Mouse (Mus musculus): ENCODE data around the gene Magi1. TPM values are rescaled to one million over a fixed set of nuclear protein-coding genes. Genes with fewer than 3 reads are reported as not detected.

Gene Magi1
- polyA plus RNA-seq, 1 experiment from 2014 or later: 6.2 TPM

DNA sequence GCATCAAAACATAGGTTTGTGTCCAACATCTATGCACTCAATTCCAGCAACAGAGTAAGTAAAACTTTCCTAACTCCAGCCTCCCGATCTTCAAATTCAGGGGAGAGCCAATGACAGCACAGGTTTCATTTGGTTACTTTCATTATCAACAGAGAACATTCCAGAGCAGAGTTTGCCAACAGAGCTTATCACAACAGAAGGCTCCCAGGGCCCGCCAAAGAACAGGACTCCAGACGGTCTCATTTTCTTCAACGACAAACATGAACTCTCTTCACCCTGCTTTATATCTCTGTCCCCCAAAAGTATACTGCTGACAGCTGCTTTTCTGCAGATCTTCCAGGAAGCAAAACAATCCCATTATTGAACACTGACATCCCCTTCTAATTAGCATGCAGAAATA is 481.3 kb downstream of the Magi1 start:
- no peak for TF ChIP-seq CTCF (IDR thresholded peaks at IDR 0.05; ENCODE audit: low read depth)
- no peaks in the 10 kb centered on the region for H3K4me1 ChIP-seq (replicated peaks; ENCODE audit: insufficient read depth, low read length)
- H3K9me3 ChIP-seq (replicated peaks; ENCODE audit: low read length): no peaks in the 10 kb centered on the region
- no peaks in the 10 kb centered on the region for H3K36me3 ChIP-seq (ENCODE audit: insufficient read depth, low read length)
- H3K4me3 ChIP-seq (replicated peaks; ENCODE audit: low read depth, low read length): no peak overlapping the region
- no peaks in the 10 kb centered on the region for H3K27me3 ChIP-seq (ENCODE audit: insufficient read depth, low read length)
- H3K9ac ChIP-seq (ENCODE audit: low read depth, low read length): no peak overlapping the region
- DNase-seq (ENCODE audit: low spot score) (peak; percentile 72), ATAC-seq (replicated peaks; ENCODE audit: low FRiP score, low read depth) (no peak)
- no peak overlapping the region for H3K4me2 ChIP-seq (ENCODE audit: low read length)
- WGBS: 36% methylated on average over 4 of the region's 4 CpGs
- no peak overlapping the region for H3K27ac ChIP-seq

DNA sequence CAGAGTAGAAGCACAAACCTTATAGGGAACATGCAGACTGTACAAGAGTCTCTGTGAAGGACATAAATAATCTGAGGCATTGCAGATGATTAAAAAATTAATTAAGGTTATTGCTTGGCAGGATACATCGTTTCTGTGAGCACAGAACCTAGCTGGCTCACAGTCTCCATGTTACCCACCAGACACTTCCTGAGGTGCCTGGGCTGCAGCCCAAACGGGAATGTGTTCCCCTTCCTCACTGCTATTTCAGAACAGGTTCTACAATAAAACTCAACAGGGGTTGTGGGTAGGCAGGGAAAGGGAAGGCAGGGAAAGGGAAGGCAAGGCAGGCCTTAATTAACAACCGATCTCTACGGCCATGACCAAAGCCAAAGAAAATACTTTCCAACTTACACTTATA is 483.3 kb downstream of the Magi1 start:
- Histone ChIP-seq H3K36me3 (ENCODE audit: insufficient read depth, low read length) (no peaks in the 10 kb centered on the region), H3K9me3 (replicated peaks; ENCODE audit: low read length) (no peaks in the 10 kb centered on the region), H3K4me2 (ENCODE audit: low read length) (no peak overlapping the region), H3K4me1 (replicated peaks; ENCODE audit: insufficient read depth, low read length) (no peaks in the 10 kb centered on the region), H3K27me3 (ENCODE audit: insufficient read depth, low read length) (no peaks in the 10 kb centered on the region), H3K27ac (no peak overlapping the region), H3K4me3 (replicated peaks; ENCODE audit: low read depth, low read length) (no peak overlapping the region), H3K9ac (ENCODE audit: low read depth, low read length) (no peak overlapping the region)
- ATAC-seq (replicated peaks; ENCODE audit: low FRiP score, low read depth) (no peak), DNase-seq (ENCODE audit: low spot score) (peak; percentile 44)
- WGBS: 36% methylated on average over 4 of the region's 4 CpGs
- no peak for TF ChIP-seq CTCF (IDR thresholded peaks at IDR 0.05; ENCODE audit: low read depth)

GRCm38 (mm10) chr6:93792309-93793215 is 491.2 kb downstream of the Magi1 start:
- no peak for TF ChIP-seq CTCF (IDR thresholded peaks at IDR 0.05; ENCODE audit: low read depth)
- ATAC-seq (replicated peaks; ENCODE audit: low FRiP score, low read depth): no peak

DNA sequence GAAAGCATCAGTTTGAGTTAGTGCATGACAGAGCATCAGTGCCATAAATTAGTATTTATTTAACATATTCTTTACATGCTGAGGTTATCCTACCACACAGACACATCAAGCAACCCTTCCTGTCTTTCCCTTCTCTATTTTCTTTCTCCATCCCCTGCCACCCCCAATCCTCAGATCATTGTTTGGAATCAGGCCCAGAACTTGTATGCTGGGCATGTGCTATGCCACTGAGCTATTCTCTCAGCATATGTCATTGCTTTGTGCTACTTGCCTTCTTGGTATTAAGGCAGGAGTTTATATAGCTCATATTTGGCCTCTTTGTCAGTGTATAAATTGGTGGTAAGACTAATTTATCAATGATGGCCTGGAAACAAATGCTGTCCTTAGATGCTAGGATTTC is 494.0 kb downstream of the Magi1 start:
- Histone ChIP-seq H3K9me3 (replicated peaks; ENCODE audit: low read length) (no peaks in the 10 kb centered on the region), H3K4me3 (replicated peaks; ENCODE audit: low read depth, low read length) (no peak overlapping the region), H3K4me1 (replicated peaks; ENCODE audit: insufficient read depth, low read length) (no peaks in the 10 kb centered on the region), H3K27me3 (ENCODE audit: insufficient read depth, low read length) (no peaks in the 10 kb centered on the region), H3K36me3 (ENCODE audit: insufficient read depth, low read length) (no peaks in the 10 kb centered on the region), H3K9ac (ENCODE audit: low read depth, low read length) (no peak overlapping the region), H3K27ac (no peak overlapping the region), H3K4me2 (ENCODE audit: low read length) (no peak overlapping the region)
- no peak for DNase-seq (ENCODE audit: low spot score)
- no peak for ATAC-seq (replicated peaks; ENCODE audit: low FRiP score, low read depth)
- no peak for TF ChIP-seq CTCF (IDR thresholded peaks at IDR 0.05; ENCODE audit: low read depth)

More at GRCm38 (mm10) chr6:93792309-93793215, 491.2 kb downstream of the Magi1 start:
- no peaks in the 10 kb centered on the region for H3K9me3 ChIP-seq (replicated peaks; ENCODE audit: low read length)
- no peak overlapping the region for H3K4me3 ChIP-seq (replicated peaks; ENCODE audit: low read depth, low read length)
- H3K27me3 ChIP-seq (ENCODE audit: insufficient read depth, low read length): no peaks in the 10 kb centered on the region
- H3K4me2 ChIP-seq (ENCODE audit: low read length): no peak overlapping the region
- no peaks in the 10 kb centered on the region for H3K4me1 ChIP-seq (replicated peaks; ENCODE audit: insufficient read depth, low read length)
- H3K9ac ChIP-seq (ENCODE audit: low read depth, low read length): no peak overlapping the region
- no peak for DNase-seq (ENCODE audit: low spot score)
- no peak overlapping the region for H3K27ac ChIP-seq
- H3K36me3 ChIP-seq (ENCODE audit: insufficient read depth, low read length): no peaks in the 10 kb centered on the region
- WGBS: 86% methylated on average over 10 of the region's 10 CpGs

- DNase-seq (ENCODE audit: low spot score): no peak
- Histone ChIP-seq H3K27ac (no peak overlapping the region), H3K4me3 (replicated peaks; ENCODE audit: low read depth, low read length) (no peak overlapping the region), H3K4me1 (replicated peaks; ENCODE audit: insufficient read depth, low read length) (no peaks in the 10 kb centered on the region), H3K4me2 (ENCODE audit: low read length) (no peak overlapping the region), H3K9ac (ENCODE audit: low read depth, low read length) (no peak overlapping the region), H3K36me3 (ENCODE audit: insufficient read depth, low read length) (no peaks in the 10 kb centered on the region), H3K9me3 (replicated peaks; ENCODE audit: low read length) (no peaks in the 10 kb centered on the region), H3K27me3 (ENCODE audit: insufficient read depth, low read length) (no peaks in the 10 kb centered on the region)
- no peak for TF ChIP-seq CTCF (IDR thresholded peaks at IDR 0.05; ENCODE audit: low read depth)
- 83% methylated on average over 3 of the region's 3 CpGs for WGBS
- no peak for ATAC-seq (replicated peaks; ENCODE audit: low FRiP score, low read depth)
Measured at GRCm38 (mm10) chr6:93787042-93787441, 496.7 kb downstream of the Magi1 start.

- Histone ChIP-seq H3K27ac (no peak overlapping the region), H3K4me3 (replicated peaks; ENCODE audit: low read depth, low read length) (no peak overlapping the region), H3K36me3 (ENCODE audit: insufficient read depth, low read length) (no peaks in the 10 kb centered on the region), H3K9ac (ENCODE audit: low read depth, low read length) (no peak overlapping the region), H3K4me1 (replicated peaks; ENCODE audit: insufficient read depth, low read length) (no peaks in the 10 kb centered on the region), H3K9me3 (replicated peaks; ENCODE audit: low read length) (no peaks in the 10 kb centered on the region), H3K27me3 (ENCODE audit: insufficient read depth, low read length) (no peaks in the 10 kb centered on the region), H3K4me2 (ENCODE audit: low read length) (no peak overlapping the region)
- no peak for TF ChIP-seq CTCF (IDR thresholded peaks at IDR 0.05; ENCODE audit: low read depth)
- no peak for ATAC-seq (replicated peaks; ENCODE audit: low FRiP score, low read depth)
- DNase-seq (ENCODE audit: low spot score): no peak
- WGBS: 60% methylated on average over 2 of the region's 2 CpGs
Measured at GRCm38 (mm10) chr6:93786220-93786619, 497.5 kb downstream of the Magi1 start.

All from kidney, postnatal 0 days (tissue).